Mouse (Mus musculus) hindbrain, embryonic 14.5 days (tissue): Measurements from ENCODE around the gene Clasp1. TPM values are rescaled to one million over a fixed set of nuclear protein-coding genes. Genes with fewer than 3 reads are reported as not detected.

Experiments used
- ATAC-seq: fragments of 200-750 bp; cut with Nextera tagmentation; 2 replicates; pipeline ENCODE4 v1.8.0; 2017; ENCODE audit warnings: moderate number of reproducible peaks, mild to moderate bottlenecking, moderate TSS enrichment, moderate library complexity; ENCODE audit not compliant: low FRiP score
- DNase-seq: peaks from one replicate; pipeline ENCODE4 v3.0.0-alpha.2; 2015; ENCODE audit warnings: low spot score
- H3K27ac ChIP-seq: fragments of 300-500 bp; sonication (generic); 2 replicates; pipeline ENCODE4 v1.5.1; 2014; ENCODE audit warnings: mild to moderate bottlenecking, moderate library complexity
- H3K27me3 ChIP-seq: fragments of 300-500 bp; sonication (generic); 2 replicates; pipeline ENCODE4 v1.6.1; 2014; ENCODE audit warnings: mild to moderate bottlenecking, low read length, mixed read lengths; ENCODE audit not compliant: control insufficient read depth, insufficient read depth
- H3K36me3 ChIP-seq: fragments of 300-500 bp; sonication (generic); replicated peaks from 2 replicates; pipeline ENCODE4 v1.6.1; 2014; ENCODE audit not compliant: control insufficient read depth, insufficient read depth
- H3K4me1 ChIP-seq: fragments of 300-500 bp; sonication (generic); replicated peaks from 2 replicates; pipeline ENCODE4 v1.6.1; 2014; ENCODE audit warnings: antibody characterized with exemption, low read length, mixed read lengths; ENCODE audit not compliant: control insufficient read depth, insufficient read depth
- H3K4me2 ChIP-seq: fragments of 300-500 bp; sonication (generic); replicated peaks from 2 replicates; pipeline ENCODE4 v1.6.1; 2014; ENCODE audit warnings: mild to moderate bottlenecking, moderate library complexity
- H3K4me3 ChIP-seq: fragments of 300-500 bp; sonication (generic); replicated peaks from 2 replicates; pipeline ENCODE4 v1.5.1; 2014; ENCODE audit warnings: mild to moderate bottlenecking, low read length
- H3K9ac ChIP-seq: fragments of 300-500 bp; sonication (generic); 2 replicates; pipeline ENCODE4 v1.6.1; 2014
- H3K9me3 ChIP-seq: fragments of 300-500 bp; sonication (generic); 2 replicates; pipeline ENCODE4 v1.6.1; 2016; ENCODE audit warnings: low read length; ENCODE audit not compliant: control insufficient read depth
- WGBS: fragments of 180-500 bp; shearing (Covaris S2); extraction: QIAGEN DNeasy Blood & Tissue Kit; methylation state at CpG from one replicate; pipeline ENCODE4 v1.1.7; 2014; 5-methylcytosine and 5-hydroxymethylcytosine counted together
- polyA plus RNA-seq: library from polyadenylated mRNA; unstranded; fragments of >200 nt; fragmentation: Nextera tagmentation; extraction: Ambion mirVana; gene quantifications from 2 replicates; pipeline ENCODE4 v1.2.1, GENCODE M21; 2014

Gene Clasp1
- polyA plus RNA-seq, 1 experiment from 2014 or later = 130 TPM

DNA sequence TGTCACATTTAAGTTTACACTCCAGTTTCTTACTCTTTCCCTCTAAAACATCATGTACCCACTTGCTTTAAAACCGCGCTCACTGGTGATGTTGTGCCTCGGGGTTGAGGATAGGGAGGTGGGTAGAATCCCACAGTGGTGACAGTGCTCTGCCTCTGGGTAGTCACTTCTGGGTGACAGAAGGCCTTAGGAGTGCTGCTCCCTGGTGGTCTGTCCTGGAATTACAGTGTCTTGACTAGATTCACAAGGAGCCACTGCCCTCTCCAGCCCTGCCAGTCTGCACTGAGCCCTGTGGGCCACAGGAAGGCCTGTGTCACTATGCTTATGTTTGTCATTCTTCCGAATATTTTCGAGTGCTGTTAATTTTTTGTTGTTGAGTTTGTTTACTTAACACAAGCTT lies 109.5 kb downstream of the Clasp1 start:
- peak; percentile 72; the same call in 1 of the 2 replicates for ATAC-seq
- DNase-seq = peak; percentile 74
- peaks cover 59% of the 10 kb centered on the region for H3K36me3 ChIP-seq
- H3K4me3 ChIP-seq = no peak overlapping the region
- no peak overlapping the region for H3K4me2 ChIP-seq
- WGBS = 84% methylated on average over 5 of the region's 5 CpGs
- H3K9me3 ChIP-seq = no peaks in the 10 kb centered on the region
- no peaks in the 10 kb centered on the region for H3K4me1 ChIP-seq
- no peak overlapping the region for H3K27ac ChIP-seq
- H3K9ac ChIP-seq = no peak overlapping the region
- no peaks in the 10 kb centered on the region for H3K27me3 ChIP-seq

DNA sequence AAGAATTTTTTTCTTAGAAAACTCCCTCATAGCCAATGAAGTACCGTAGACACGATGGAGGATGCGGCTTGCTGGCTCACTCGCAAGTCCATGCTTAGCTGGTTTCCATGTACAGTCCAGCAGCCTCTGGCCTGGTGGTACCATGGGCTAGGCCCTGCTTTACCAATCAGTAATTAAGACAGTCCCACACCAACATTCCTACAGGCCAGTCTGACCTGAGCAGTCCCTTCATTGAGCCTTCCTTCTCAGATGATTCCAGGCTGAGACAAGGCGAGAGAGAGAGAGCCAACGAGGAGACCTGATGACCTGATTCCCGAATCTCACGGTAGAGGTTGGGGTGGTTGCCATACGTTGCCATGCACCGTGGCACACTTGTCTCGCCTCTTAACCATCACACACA lies 111.7 kb downstream of the Clasp1 start:
- no peak for ATAC-seq
- Histone ChIP-seq H3K4me1 (no peaks in the 10 kb centered on the region), H3K36me3 (peaks cover 81% of the 10 kb centered on the region), H3K9me3 (no peaks in the 10 kb centered on the region), H3K27me3 (no peaks in the 10 kb centered on the region), H3K27ac (no peak overlapping the region), H3K9ac (no peak overlapping the region), H3K4me2 (no peak overlapping the region), H3K4me3 (no peak overlapping the region)
- WGBS = 95% methylated on average over 11 of the region's 11 CpGs
- no peak for DNase-seq

DNA sequence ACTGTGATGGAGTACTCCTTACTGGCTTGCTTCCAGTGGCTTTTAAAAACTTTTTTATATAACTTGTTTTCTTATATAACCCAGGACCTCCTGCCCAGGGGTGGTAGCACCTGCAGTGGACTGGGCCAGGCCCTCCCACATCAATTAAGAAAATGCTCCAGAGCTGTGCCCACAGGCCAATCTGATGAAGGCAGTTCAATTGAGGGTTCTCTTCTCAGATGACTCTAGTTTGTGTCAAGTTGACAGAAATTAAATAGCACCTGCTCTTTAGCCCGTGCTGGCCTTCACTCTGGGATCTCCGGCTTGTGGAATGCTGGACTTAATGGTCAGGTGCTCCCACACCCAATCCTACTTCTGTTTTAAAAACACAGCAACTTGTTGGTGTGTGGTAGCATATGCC lies 112.8 kb downstream of the Clasp1 start:
- Histone ChIP-seq H3K27ac (no peak overlapping the region), H3K36me3 (peaks cover 92% of the 10 kb centered on the region)
- no peak for ATAC-seq

DNA sequence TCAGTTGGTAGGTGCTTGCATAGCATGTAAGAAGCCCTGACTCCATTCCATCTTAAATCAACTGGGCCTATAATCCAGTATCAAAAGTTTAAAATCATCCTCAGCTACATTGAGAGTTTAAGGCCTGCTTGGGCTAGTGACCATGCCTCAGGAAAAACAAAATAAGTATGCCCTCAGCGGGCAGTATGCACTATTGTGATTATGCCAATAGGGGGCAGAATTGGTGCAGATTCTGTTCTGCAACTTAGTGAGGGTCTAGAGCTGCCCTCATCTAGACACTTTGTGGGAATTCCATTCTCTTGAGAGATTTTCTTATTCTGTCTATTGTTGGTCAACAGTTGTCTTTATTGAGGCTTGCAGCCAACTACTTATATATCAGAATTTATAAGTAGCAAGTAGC lies 116.9 kb downstream of the Clasp1 start:
- Histone ChIP-seq H3K9ac (no peak overlapping the region), H3K27ac (no peak overlapping the region), H3K9me3 (no peaks in the 10 kb centered on the region), H3K4me2 (no peak overlapping the region), H3K4me1 (no peaks in the 10 kb centered on the region), H3K27me3 (no peaks in the 10 kb centered on the region), H3K36me3 (peaks cover 99% of the 10 kb centered on the region), H3K4me3 (no peak overlapping the region)
- ATAC-seq (no peak), DNase-seq (no peak)
- WGBS = 95% methylated on average over 1 of the region's 1 CpGs

More for the DNA sequence above, 112.8 kb downstream of the Clasp1 start:
- 97% methylated on average over 2 of the region's 2 CpGs for WGBS
- Histone ChIP-seq H3K4me3 (no peak overlapping the region), H3K4me2 (no peak overlapping the region), H3K9ac (no peak overlapping the region), H3K27me3 (no peaks in the 10 kb centered on the region), H3K4me1 (no peaks in the 10 kb centered on the region), H3K9me3 (no peaks in the 10 kb centered on the region)
- no peak for DNase-seq

DNA sequence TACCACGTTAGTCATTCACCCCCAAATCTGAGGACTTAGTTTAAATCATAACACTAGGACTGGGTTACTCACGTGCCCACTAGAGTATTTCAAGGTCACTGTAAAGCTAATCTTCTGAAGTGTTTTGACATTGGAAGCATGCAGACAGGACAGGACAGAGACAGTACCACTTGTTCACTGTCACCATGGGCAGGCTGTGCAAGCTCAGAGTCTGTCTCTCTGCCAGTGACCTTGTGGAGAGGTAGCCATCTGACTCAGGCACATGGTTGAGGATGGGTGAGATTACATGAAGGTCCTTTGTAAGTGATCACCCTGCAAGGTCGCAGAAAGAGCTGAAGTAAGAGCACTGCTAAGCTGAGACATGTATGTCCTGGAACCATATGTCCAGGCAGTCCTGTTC lies 122.1 kb downstream of the Clasp1 start:
- no peak overlapping the region for H3K9ac ChIP-seq
- H3K4me2 ChIP-seq = no peak overlapping the region
- H3K4me3 ChIP-seq = no peak overlapping the region
- 95% methylated on average over 3 of the region's 3 CpGs for WGBS
- H3K9me3 ChIP-seq = no peaks in the 10 kb centered on the region
- peaks cover 98% of the 10 kb centered on the region for H3K36me3 ChIP-seq
- DNase-seq = no peak
- no peak for ATAC-seq
- no peaks in the 10 kb centered on the region for H3K4me1 ChIP-seq
- no peaks in the 10 kb centered on the region for H3K27me3 ChIP-seq
- no peak overlapping the region for H3K27ac ChIP-seq

DNA sequence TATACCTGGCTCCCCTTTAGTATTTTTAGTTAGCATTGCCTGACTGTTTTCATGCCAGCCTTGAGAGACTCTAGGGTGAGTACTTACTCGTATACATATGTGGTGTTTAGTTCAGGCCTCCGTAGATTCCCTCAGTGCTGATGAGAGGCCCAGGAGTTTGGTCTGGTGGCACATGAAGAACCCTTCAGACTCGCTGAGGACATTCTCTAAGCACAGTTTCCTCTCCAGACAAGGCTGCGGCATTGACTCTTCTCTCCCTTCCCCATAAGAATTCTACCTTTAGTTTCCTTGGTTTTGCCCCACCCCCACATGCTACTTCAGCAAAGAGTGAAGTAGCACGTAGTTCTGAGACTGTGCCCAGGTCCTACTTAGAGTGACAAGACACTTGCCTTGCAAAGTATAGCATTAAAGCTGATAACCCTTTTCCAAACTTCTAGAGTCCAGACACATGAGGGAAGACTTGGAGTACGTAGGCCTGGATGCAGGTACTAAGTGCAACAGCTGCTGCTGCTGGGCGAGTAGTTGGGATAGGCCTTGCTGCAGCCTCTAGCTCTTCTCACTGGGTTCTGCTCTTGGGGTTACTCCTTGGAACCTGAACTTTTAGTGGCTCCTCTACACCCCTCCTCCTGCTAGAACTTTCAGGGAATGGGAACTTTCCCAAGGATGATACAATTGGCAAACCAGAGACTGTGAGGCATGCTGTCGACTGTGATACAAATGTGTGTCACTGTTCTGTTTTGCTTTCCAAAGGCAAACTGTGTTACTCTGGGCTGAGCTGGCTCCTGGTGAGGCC lies 123.1 kb downstream of the Clasp1 start:
- no peaks in the 10 kb centered on the region for H3K4me1 ChIP-seq

DNA sequence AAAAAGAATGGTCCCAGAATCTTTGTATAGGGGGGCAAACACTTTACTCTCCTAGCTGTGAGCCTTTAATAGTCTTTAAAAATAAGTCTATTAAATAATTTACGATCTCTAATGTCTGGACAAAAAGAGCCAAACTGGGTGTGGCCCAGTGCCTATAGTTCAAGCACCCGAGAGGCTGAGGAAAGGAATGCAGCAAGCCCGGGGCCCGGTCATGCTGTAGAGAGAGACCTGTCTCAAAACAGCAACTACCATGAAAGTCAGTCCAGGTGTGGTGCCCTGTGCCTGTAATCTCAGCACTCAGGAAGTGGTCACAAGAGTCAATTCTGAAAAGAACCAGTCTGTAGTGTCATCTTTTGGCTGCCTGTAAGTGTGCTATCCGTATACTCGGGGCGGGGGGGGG lies 127.4 kb downstream of the Clasp1 start:
- DNase-seq = no peak
- Histone ChIP-seq H3K9ac (no peak overlapping the region), H3K27me3 (no peaks in the 10 kb centered on the region), H3K4me3 (no peak overlapping the region), H3K27ac (no peak overlapping the region), H3K9me3 (no peaks in the 10 kb centered on the region), H3K36me3 (peaks cover 88% of the 10 kb centered on the region), H3K4me2 (no peak overlapping the region), H3K4me1 (no peaks in the 10 kb centered on the region)
- WGBS = 87% methylated on average over 7 of the region's 7 CpGs
- ATAC-seq = no peak

More for the DNA sequence above, 123.1 kb downstream of the Clasp1 start:
- Histone ChIP-seq H3K36me3 (peaks cover 93% of the 10 kb centered on the region), H3K4me2 (no peak overlapping the region), H3K9ac (no peak overlapping the region), H3K27ac (no peak overlapping the region), H3K4me3 (no peak overlapping the region), H3K27me3 (no peaks in the 10 kb centered on the region), H3K9me3 (no peaks in the 10 kb centered on the region)
- no peak for ATAC-seq
- no peak for DNase-seq
- over 99% methylated on average over 8 of the region's 8 CpGs for WGBS

DNA sequence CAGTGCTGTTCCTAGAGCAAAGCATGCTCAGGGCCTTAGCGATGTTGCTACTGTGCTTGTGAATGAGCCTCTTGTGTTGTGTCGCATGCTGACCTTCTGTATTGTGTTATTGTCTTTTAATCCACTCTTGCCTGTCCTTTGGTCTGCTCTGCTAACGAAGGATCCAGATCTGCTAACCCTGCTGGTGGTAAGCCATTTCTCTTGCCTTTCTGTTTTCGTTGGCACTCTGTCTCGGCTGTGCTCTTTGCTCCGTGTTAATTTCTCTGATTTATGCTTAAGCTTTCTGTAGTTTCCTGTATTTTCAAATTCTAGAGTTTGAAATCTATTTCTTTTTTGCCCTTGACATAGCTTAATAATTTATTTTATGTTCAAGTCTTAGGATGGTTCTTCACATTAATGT lies 134.3 kb downstream of the Clasp1 start:
- no peak overlapping the region for H3K9ac ChIP-seq
- ATAC-seq (no peak), DNase-seq (no peak)
- no peaks in the 10 kb centered on the region for H3K4me1 ChIP-seq
- H3K4me3 ChIP-seq = no peak overlapping the region
- H3K36me3 ChIP-seq = peaks cover 90% of the 10 kb centered on the region
- WGBS = 80% methylated on average over 6 of the region's 6 CpGs
- H3K4me2 ChIP-seq = no peak overlapping the region
- no peaks in the 10 kb centered on the region for H3K9me3 ChIP-seq
- no peak overlapping the region for H3K27ac ChIP-seq
- no peaks in the 10 kb centered on the region for H3K27me3 ChIP-seq

DNA sequence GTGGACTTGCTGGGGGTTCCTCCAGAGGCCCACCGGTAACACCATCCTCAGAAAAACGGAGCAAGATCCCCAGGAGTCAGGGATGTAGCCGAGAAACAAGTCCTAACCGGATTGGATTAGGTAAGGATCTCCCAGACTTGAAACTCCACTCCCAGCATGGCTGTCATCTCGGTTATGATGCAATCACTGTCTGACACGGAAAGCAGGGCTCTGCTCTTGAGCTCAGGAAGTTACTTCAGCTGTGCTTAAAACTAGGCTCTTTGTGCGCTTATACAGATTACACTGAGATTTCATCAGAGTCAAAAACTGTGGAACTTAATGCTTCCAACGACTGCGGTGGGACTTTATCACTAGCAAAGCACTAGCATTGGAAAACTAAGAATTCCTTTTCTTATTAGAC lies 136.5 kb downstream of the Clasp1 start:
- Histone ChIP-seq H3K4me1 (no peaks in the 10 kb centered on the region), H3K27me3 (no peaks in the 10 kb centered on the region), H3K9me3 (no peaks in the 10 kb centered on the region), H3K4me2 (no peak overlapping the region), H3K9ac (no peak overlapping the region), H3K4me3 (no peak overlapping the region), H3K36me3 (peaks cover 89% of the 10 kb centered on the region), H3K27ac (no peak overlapping the region)
- WGBS = 91% methylated on average over 9 of the region's 9 CpGs
- ATAC-seq (no peak), DNase-seq (no peak)

DNA sequence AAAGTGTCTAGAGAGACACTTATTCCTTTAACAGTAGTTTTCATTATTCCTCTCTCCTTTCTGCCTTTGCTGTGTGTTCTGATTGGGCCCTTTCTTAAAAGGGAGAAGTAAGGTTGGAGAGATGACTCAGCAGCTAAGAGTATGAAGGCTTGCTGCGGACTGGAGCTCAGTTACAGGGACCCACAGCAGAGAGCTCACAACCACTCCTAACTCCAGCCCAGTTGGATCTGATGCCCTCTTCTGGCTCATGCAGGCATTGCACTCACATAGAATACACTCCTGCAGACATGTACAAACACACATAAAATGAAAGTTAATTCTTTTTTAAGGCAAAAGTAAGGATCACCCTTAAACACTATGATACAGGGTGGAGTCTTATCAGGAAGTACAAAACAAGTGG lies 140.4 kb downstream of the Clasp1 start:
- H3K27ac ChIP-seq = no peak overlapping the region
- no peak overlapping the region for H3K9ac ChIP-seq
- ATAC-seq (no peak), DNase-seq (no peak)
- H3K36me3 ChIP-seq = peaks cover 98% of the 10 kb centered on the region
- H3K4me3 ChIP-seq = no peak overlapping the region
- WGBS = 100% methylated on average over 1 of the region's 1 CpGs
- no peaks in the 10 kb centered on the region for H3K27me3 ChIP-seq
- H3K4me1 ChIP-seq = no peaks in the 10 kb centered on the region
- no peaks in the 10 kb centered on the region for H3K9me3 ChIP-seq
- no peak overlapping the region for H3K4me2 ChIP-seq
